Mouse (Mus musculus): ENCODE data around the gene Angptl2. TPM values are rescaled to one million over a fixed set of nuclear protein-coding genes. Genes with fewer than 3 reads are reported as not detected.

The Angptl2 gene
- polyA plus RNA-seq, 1 experiment from 2014 or later, result 38.7 TPM

- no peak overlapping the region for H3K27ac ChIP-seq (ENCODE audit: low read depth)
- no peaks in the 10 kb centered on the region for H3K27me3 ChIP-seq (replicated peaks; ENCODE audit: control insufficient read depth, insufficient read depth, low read length)
- no peaks in the 10 kb centered on the region for H3K9me3 ChIP-seq (ENCODE audit: control insufficient read depth, low read length)
- no peak overlapping the region for H3K4me2 ChIP-seq (ENCODE audit: low read length)
- no peak overlapping the region for H3K4me3 ChIP-seq (ENCODE audit: low read depth, low read length)
- no peaks in the 10 kb centered on the region for H3K4me1 ChIP-seq (replicated peaks; ENCODE audit: control insufficient read depth, insufficient read depth, low read length)
- no peaks in the 10 kb centered on the region for H3K36me3 ChIP-seq (ENCODE audit: control insufficient read depth, insufficient read depth, low read length)
- ATAC-seq (replicated peaks; ENCODE audit: low FRiP score, low TSS enrichment, low read depth) (no peak), DNase-seq (ENCODE audit: low spot score) (no peak)
- WGBS, result 87% methylated on average over 2 of the region's 2 CpGs
- no peak overlapping the region for H3K9ac ChIP-seq (ENCODE audit: low read length)
Observed at GRCm38 (mm10) chr2:33187874-33188273, 28.0 kb upstream of the Angptl2 start.

GRCm38 (mm10) chr2:33188925-33189670 lies 26.8 kb upstream of the Angptl2 start:
- 91% methylated on average over 6 of the region's 6 CpGs for whole genome bisulfite sequencing

GRCm38 (mm10) chr2:33189976-33190375 lies 25.9 kb upstream of the Angptl2 start:
- Histone ChIP-seq H3K4me3 (ENCODE audit: low read depth, low read length) (no peak overlapping the region), H3K4me2 (ENCODE audit: low read length) (no peak overlapping the region), H3K27me3 (replicated peaks; ENCODE audit: control insufficient read depth, insufficient read depth, low read length) (no peaks in the 10 kb centered on the region), H3K36me3 (ENCODE audit: control insufficient read depth, insufficient read depth, low read length) (no peaks in the 10 kb centered on the region), H3K4me1 (replicated peaks; ENCODE audit: control insufficient read depth, insufficient read depth, low read length) (0 out of 2 replicates have a peak, but pooled peaks cover 2% of the 10 kb centered on the region), H3K9me3 (ENCODE audit: control insufficient read depth, low read length) (no peaks in the 10 kb centered on the region), H3K27ac (ENCODE audit: low read depth) (no peak overlapping the region), H3K9ac (ENCODE audit: low read length) (no peak overlapping the region)
- 83% methylated on average over 3 of the region's 3 CpGs for WGBS
- DNase-seq (ENCODE audit: low spot score) (no peak), ATAC-seq (replicated peaks; ENCODE audit: low FRiP score, low TSS enrichment, low read depth) (no peak)

More at GRCm38 (mm10) chr2:33188925-33189670, 26.8 kb upstream of the Angptl2 start:
- Histone ChIP-seq H3K4me3 (ENCODE audit: low read depth, low read length) (no peak overlapping the region), H3K4me2 (ENCODE audit: low read length) (no peak overlapping the region), H3K4me1 (replicated peaks; ENCODE audit: control insufficient read depth, insufficient read depth, low read length) (no peaks in the 10 kb centered on the region), H3K9me3 (ENCODE audit: control insufficient read depth, low read length) (no peaks in the 10 kb centered on the region), H3K36me3 (ENCODE audit: control insufficient read depth, insufficient read depth, low read length) (no peaks in the 10 kb centered on the region), H3K9ac (ENCODE audit: low read length) (no peak overlapping the region), H3K27ac (ENCODE audit: low read depth) (no peak overlapping the region), H3K27me3 (replicated peaks; ENCODE audit: control insufficient read depth, insufficient read depth, low read length) (no peaks in the 10 kb centered on the region)
- no peak for ATAC-seq (replicated peaks; ENCODE audit: low FRiP score, low TSS enrichment, low read depth)
- no peak for DNase-seq (ENCODE audit: low spot score)

- DNase-seq (ENCODE audit: low spot score), result no peak
- H3K9ac ChIP-seq (ENCODE audit: low read length), result no peak overlapping the region
- H3K4me3 ChIP-seq (ENCODE audit: low read depth, low read length), result no peak overlapping the region
- WGBS, result 60% methylated on average over 14 of the region's 14 CpGs
- no peak for ATAC-seq (replicated peaks; ENCODE audit: low FRiP score, low TSS enrichment, low read depth)
- no peak overlapping the region for H3K4me2 ChIP-seq (ENCODE audit: low read length)
- no peaks in the 10 kb centered on the region for H3K36me3 ChIP-seq (ENCODE audit: control insufficient read depth, insufficient read depth, low read length)
- no peaks in the 10 kb centered on the region for H3K9me3 ChIP-seq (ENCODE audit: control insufficient read depth, low read length)
- no peak overlapping the region for H3K27ac ChIP-seq (ENCODE audit: low read depth)
- no peaks in the 10 kb centered on the region for H3K27me3 ChIP-seq (replicated peaks; ENCODE audit: control insufficient read depth, insufficient read depth, low read length)
- H3K4me1 ChIP-seq (replicated peaks; ENCODE audit: control insufficient read depth, insufficient read depth, low read length), result peaks cover 6% of the 10 kb centered on the region
Observed at GRCm38 (mm10) chr2:33200368-33201068, 15.4 kb upstream of the Angptl2 start.

- Histone ChIP-seq H3K4me3 (ENCODE audit: low read depth, low read length) (no peak overlapping the region), H3K4me1 (replicated peaks; ENCODE audit: control insufficient read depth, insufficient read depth, low read length) (peaks cover 25% of the 10 kb centered on the region), H3K4me2 (ENCODE audit: low read length) (no peak overlapping the region), H3K9me3 (ENCODE audit: control insufficient read depth, low read length) (no peaks in the 10 kb centered on the region), H3K27ac (ENCODE audit: low read depth) (no peak overlapping the region), H3K9ac (ENCODE audit: low read length) (no peak overlapping the region), H3K36me3 (ENCODE audit: control insufficient read depth, insufficient read depth, low read length) (no peaks in the 10 kb centered on the region), H3K27me3 (replicated peaks; ENCODE audit: control insufficient read depth, insufficient read depth, low read length) (no peaks in the 10 kb centered on the region)
- DNase-seq (ENCODE audit: low spot score) (no peak), ATAC-seq (replicated peaks; ENCODE audit: low FRiP score, low TSS enrichment, low read depth) (no peak)
- WGBS, result 34% methylated on average over 6 of the region's 6 CpGs
Observed at GRCm38 (mm10) chr2:33203284-33203683, 12.6 kb upstream of the Angptl2 start.

- no peak overlapping the region for H3K9ac ChIP-seq (ENCODE audit: low read length)
- 84% methylated on average over 5 of the region's 5 CpGs for WGBS
- DNase-seq (ENCODE audit: low spot score) (no peak), ATAC-seq (replicated peaks; ENCODE audit: low FRiP score, low TSS enrichment, low read depth) (no peak)
- no peak overlapping the region for H3K4me3 ChIP-seq (ENCODE audit: low read depth, low read length)
- no peaks in the 10 kb centered on the region for H3K36me3 ChIP-seq (ENCODE audit: control insufficient read depth, insufficient read depth, low read length)
- no peak overlapping the region for H3K4me2 ChIP-seq (ENCODE audit: low read length)
- peaks cover 28% of the 10 kb centered on the region for H3K4me1 ChIP-seq (replicated peaks; ENCODE audit: control insufficient read depth, insufficient read depth, low read length)
- no peaks in the 10 kb centered on the region for H3K9me3 ChIP-seq (ENCODE audit: control insufficient read depth, low read length)
- no peaks in the 10 kb centered on the region for H3K27me3 ChIP-seq (replicated peaks; ENCODE audit: control insufficient read depth, insufficient read depth, low read length)
- no peak overlapping the region for H3K27ac ChIP-seq (ENCODE audit: low read depth)
Observed at GRCm38 (mm10) chr2:33204980-33205379, 10.9 kb upstream of the Angptl2 start.

- ATAC-seq (replicated peaks; ENCODE audit: low FRiP score, low TSS enrichment, low read depth) (no peak), DNase-seq (ENCODE audit: low spot score) (peak; percentile 68)
- H3K4me3 ChIP-seq (ENCODE audit: low read depth, low read length), result no peak overlapping the region
- no peak overlapping the region; the same call in 1 of the 2 replicates for H3K27ac ChIP-seq (ENCODE audit: low read depth)
- peaks cover 22% of the 10 kb centered on the region for H3K4me1 ChIP-seq (replicated peaks; ENCODE audit: control insufficient read depth, insufficient read depth, low read length)
- H3K27me3 ChIP-seq (replicated peaks; ENCODE audit: control insufficient read depth, insufficient read depth, low read length), result no peaks in the 10 kb centered on the region
- H3K9ac ChIP-seq (ENCODE audit: low read length), result no peak overlapping the region
- H3K36me3 ChIP-seq (ENCODE audit: control insufficient read depth, insufficient read depth, low read length), result no peaks in the 10 kb centered on the region
- H3K4me2 ChIP-seq (ENCODE audit: low read length), result no peak overlapping the region
- H3K9me3 ChIP-seq (ENCODE audit: control insufficient read depth, low read length), result no peaks in the 10 kb centered on the region
- 28% methylated on average over 14 of the region's 14 CpGs for WGBS
Observed at GRCm38 (mm10) chr2:33205939-33206525, 9.8 kb upstream of the Angptl2 start.

- no peak overlapping the region for H3K4me3 ChIP-seq (ENCODE audit: low read depth, low read length)
- H3K36me3 ChIP-seq (ENCODE audit: control insufficient read depth, insufficient read depth, low read length), result no peaks in the 10 kb centered on the region
- DNase-seq (ENCODE audit: low spot score) (no peak), ATAC-seq (replicated peaks; ENCODE audit: low FRiP score, low TSS enrichment, low read depth) (no peak)
- 19% methylated on average over 4 of the region's 4 CpGs for WGBS
- H3K9me3 ChIP-seq (ENCODE audit: control insufficient read depth, low read length), result no peaks in the 10 kb centered on the region
- H3K9ac ChIP-seq (ENCODE audit: low read length), result no peak overlapping the region
- no peak overlapping the region for H3K4me2 ChIP-seq (ENCODE audit: low read length)
- H3K27ac ChIP-seq (ENCODE audit: low read depth), result peak overlapping the region; percentile 18; the same call in 1 of the 2 replicates
- no peaks in the 10 kb centered on the region for H3K27me3 ChIP-seq (replicated peaks; ENCODE audit: control insufficient read depth, insufficient read depth, low read length)
- H3K4me1 ChIP-seq (replicated peaks; ENCODE audit: control insufficient read depth, insufficient read depth, low read length), result peaks cover 22% of the 10 kb centered on the region
Observed at GRCm38 (mm10) chr2:33207069-33207468, 8.8 kb upstream of the Angptl2 start.

Measured in intestine, embryonic 14.5 days (tissue).